Mouse (Mus musculus): ENCODE measurements around the gene Hira. TPM values are rescaled to one million over a fixed set of nuclear protein-coding genes. Genes with fewer than 3 reads are reported as not detected.
"Not testable (repeated sequence)": the region's sequence is repeated elsewhere in the genome, so short reads cannot be mapped to it uniquely, and the experiment has no call there.

Gene Hira
- polyA plus RNA-seq, 1 experiment, result 0.95 TPM

GRCm38 (mm10) chr16:19003757-19004156 is 126.9 kb downstream of the Hira start:
- Histone ChIP-seq H3K27me3 (ENCODE audit: control insufficient read depth) (no peaks in the 10 kb centered on the region), H3K4me1 (ENCODE audit: control insufficient read depth) (no peaks in the 10 kb centered on the region), H3K4me3 (replicated peaks) (no peak overlapping the region), H3K36me3 (ENCODE audit: control insufficient read depth) (no peaks in the 10 kb centered on the region), H3K9me3 (ENCODE audit: control insufficient read depth, low read length) (no peaks in the 10 kb centered on the region; the same call in 1 of the 2 replicates)
- TF ChIP-seq GATA1 (IDR thresholded peaks at IDR 0.05; ENCODE audit: low read length), result no peak
- TF ChIP-seq TAL1 (IDR thresholded peaks at IDR 0.05; ENCODE audit: low read length), result no peak

DNA sequence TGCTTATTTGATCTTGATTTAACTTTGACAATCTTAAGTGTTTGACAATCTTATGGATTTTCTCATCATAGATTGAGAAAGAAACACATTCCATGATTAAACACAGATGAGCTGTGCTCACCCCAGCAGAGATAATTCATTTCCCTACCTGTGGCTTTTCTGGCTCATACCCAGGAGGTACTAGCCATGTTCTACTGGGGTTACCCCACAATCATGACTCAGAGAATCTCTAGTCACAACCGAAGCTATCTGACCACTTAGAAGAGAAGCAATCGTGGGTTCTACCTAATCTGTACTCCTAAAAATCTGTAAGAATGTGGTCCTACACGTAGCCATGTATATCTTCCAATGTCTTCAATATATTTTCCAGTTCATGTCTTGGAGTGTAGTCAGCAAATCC is 128.5 kb downstream of the Hira start:
- no peaks in the 10 kb centered on the region for H3K4me1 ChIP-seq (ENCODE audit: control insufficient read depth)
- no peaks in the 10 kb centered on the region for H3K9me3 ChIP-seq (ENCODE audit: control insufficient read depth, low read length)
- no peaks in the 10 kb centered on the region for H3K27me3 ChIP-seq (ENCODE audit: control insufficient read depth)
- no peak overlapping the region for H3K4me3 ChIP-seq (replicated peaks)
- H3K36me3 ChIP-seq (ENCODE audit: control insufficient read depth), result no peaks in the 10 kb centered on the region
- TF ChIP-seq GATA1 (IDR thresholded peaks at IDR 0.05; ENCODE audit: low read length), result no peak
- no peak for TF ChIP-seq TAL1 (IDR thresholded peaks at IDR 0.05; ENCODE audit: low read length)

DNA sequence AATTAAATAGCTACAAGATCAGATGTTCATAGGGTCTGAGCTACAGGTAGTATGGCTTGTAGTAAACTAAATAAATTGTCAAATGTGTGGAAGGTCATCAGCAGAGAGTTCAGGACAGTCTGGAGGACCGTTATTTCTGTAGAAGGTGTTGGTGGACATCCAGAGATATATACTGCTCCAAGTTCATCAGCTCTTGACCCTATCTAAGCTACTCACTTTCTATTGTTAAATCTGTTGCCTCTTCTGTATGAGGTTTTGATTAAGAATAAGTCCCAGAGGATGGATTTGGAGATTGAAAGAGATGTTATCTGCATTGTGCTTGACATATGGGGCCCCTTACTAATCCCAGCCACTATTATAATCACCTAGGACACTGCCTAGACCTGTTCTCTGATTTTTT is 129.9 kb downstream of the Hira start:
- H3K9me3 ChIP-seq (ENCODE audit: control insufficient read depth, low read length), result no peaks in the 10 kb centered on the region
- TF ChIP-seq TAL1 (IDR thresholded peaks at IDR 0.05; ENCODE audit: low read length) (no peak), GATA1 (IDR thresholded peaks at IDR 0.05; ENCODE audit: low read length) (no peak)
- no peak overlapping the region for H3K4me3 ChIP-seq (replicated peaks)
- H3K4me1 ChIP-seq (ENCODE audit: control insufficient read depth), result no peaks in the 10 kb centered on the region
- no peaks in the 10 kb centered on the region for H3K36me3 ChIP-seq (ENCODE audit: control insufficient read depth)
- H3K27me3 ChIP-seq (ENCODE audit: control insufficient read depth), result no peaks in the 10 kb centered on the region

GRCm38 (mm10) chr16:19007186-19007591 is 130.4 kb downstream of the Hira start:
- not testable (repeated sequence) for H3K27me3 ChIP-seq (ENCODE audit: control insufficient read depth); H3K9me3 ChIP-seq (ENCODE audit: control insufficient read depth, low read length); H3K36me3 ChIP-seq (ENCODE audit: control insufficient read depth); H3K4me1 ChIP-seq (ENCODE audit: control insufficient read depth); H3K4me3 ChIP-seq (replicated peaks)

GRCm38 (mm10) chr16:19010710-19011109 is 133.9 kb downstream of the Hira start:
- H3K36me3 ChIP-seq (ENCODE audit: control insufficient read depth), result no peaks in the 10 kb centered on the region
- H3K4me1 ChIP-seq (ENCODE audit: control insufficient read depth), result no peaks in the 10 kb centered on the region
- H3K4me3 ChIP-seq (replicated peaks), result no peak overlapping the region
- H3K27me3 ChIP-seq (ENCODE audit: control insufficient read depth), result no peaks in the 10 kb centered on the region
- TF ChIP-seq GATA1 (IDR thresholded peaks at IDR 0.05; ENCODE audit: low read length) (no peak), TAL1 (IDR thresholded peaks at IDR 0.05; ENCODE audit: low read length) (no peak)
- H3K9me3 ChIP-seq (ENCODE audit: control insufficient read depth, low read length), result no peaks in the 10 kb centered on the region

DNA sequence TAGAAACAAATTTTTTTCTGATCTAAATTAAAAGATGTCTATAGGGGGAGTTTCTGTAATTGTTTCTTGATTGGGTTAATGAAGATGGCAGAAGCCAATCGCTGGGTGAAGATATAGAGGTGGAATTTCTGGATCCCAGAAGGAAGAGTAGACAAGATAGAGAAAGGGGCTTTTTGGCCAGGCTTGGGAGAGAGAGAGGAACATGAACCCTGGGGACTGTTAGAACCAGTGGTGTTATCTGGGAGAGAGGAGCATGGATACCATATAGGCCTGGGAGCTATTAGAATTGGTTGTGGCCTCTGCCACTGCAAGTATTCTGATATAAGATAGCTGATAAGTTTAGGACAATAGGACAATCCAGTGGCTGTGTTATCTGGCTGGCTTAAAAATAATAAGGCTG is 136.7 kb downstream of the Hira start:
- Histone ChIP-seq H3K9me3 (ENCODE audit: control insufficient read depth, low read length) (no peaks in the 10 kb centered on the region), H3K4me3 (replicated peaks) (no peak overlapping the region), H3K36me3 (ENCODE audit: control insufficient read depth) (no peaks in the 10 kb centered on the region), H3K4me1 (ENCODE audit: control insufficient read depth) (no peaks in the 10 kb centered on the region), H3K27me3 (ENCODE audit: control insufficient read depth) (no peaks in the 10 kb centered on the region)
- no peak for TF ChIP-seq TAL1 (IDR thresholded peaks at IDR 0.05; ENCODE audit: low read length)
- no peak for TF ChIP-seq GATA1 (IDR thresholded peaks at IDR 0.05; ENCODE audit: low read length)

- Histone ChIP-seq H3K4me1 (ENCODE audit: control insufficient read depth) (no peaks in the 10 kb centered on the region), H3K36me3 (ENCODE audit: control insufficient read depth) (no peaks in the 10 kb centered on the region)
- TF ChIP-seq TAL1 (IDR thresholded peaks at IDR 0.05; ENCODE audit: low read length) (no peak), GATA1 (IDR thresholded peaks at IDR 0.05; ENCODE audit: low read length) (no peak)
These were observed 137.8 kb downstream of the Hira start for GRCm38 (mm10) chr16:19014650-19015049.

More at GRCm38 (mm10) chr16:19014650-19015049, 137.8 kb downstream of the Hira start:
- Histone ChIP-seq H3K4me3 (replicated peaks) (no peak overlapping the region), H3K27me3 (ENCODE audit: control insufficient read depth) (no peaks in the 10 kb centered on the region), H3K9me3 (ENCODE audit: control insufficient read depth, low read length) (no peaks in the 10 kb centered on the region)

Other genes starting within 250 kb of the Hira start
- 0.03 TPM in 1 of 2 replicates, not detected in the other for gene Sept5, start 247.1 kb upstream of the Hira start, polyA plus RNA-seq (2012)
- 0.09 and 0.19 TPM in 2 replicates for gene Cldn5, start 100.2 kb upstream of the Hira start, polyA plus RNA-seq (2012)
- gene Ufd1, start 65.3 kb upstream of the Hira start, polyA plus RNA-seq (2012), result 2.0 and 2.8 TPM in 2 replicates
- 4.8 and 5.3 TPM in 2 replicates for gene Cdc45, start 65.0 kb upstream of the Hira start, polyA plus RNA-seq (2012)
- 4.2 and 4.5 TPM in 2 replicates for gene 2510002D24Rik, start 40.5 kb upstream of the Hira start, polyA plus RNA-seq (2012)
- not detected in 2 replicates for gene Gm28539, start 40.5 kb upstream of the Hira start, polyA plus RNA-seq (2012)
- 1.9 and 2.1 TPM in 2 replicates for gene Mrpl40, start 175 bp upstream of the Hira start, polyA plus RNA-seq (2012)

All from erythroblast, embryonic 14.5 days (primary cell).